Mouse (Mus musculus) neural tube, postnatal 0 days (tissue): ENCODE data around the gene Dennd4c. TPM values are rescaled to one million over a fixed set of nuclear protein-coding genes. Genes with fewer than 3 reads are reported as not detected.

Experiments used
- polyA plus RNA-seq: library from polyadenylated mRNA; unstranded; fragments of >200 nt; fragmentation: Nextera tagmentation; extraction: Ambion mirVana; gene quantifications from 2 replicates; pipeline ENCODE4 v1.2.1, GENCODE M21; 2015

The Dennd4c gene
- polyA plus RNA-seq: 2.4 and 3.1 TPM in 2 replicates

GRCm38 (mm10) chr4:86748336-86749291 is at the start of gene Dennd4c:
Dennd4c (plus strand) TSS chr4:86748555.

GRCm38 (mm10) chr4:86857113-86858069 is 109.0 kb downstream of the Dennd4c start, which contains the start of gene Rps6:
Rps6 (minus strand) TSS chr4:86857412.

GRCm38 (mm10) chr4:86874146-86874847 is 125.9 kb downstream of the Dennd4c start, which contains the start of gene Acer2:
Acer2 (plus strand) TSS chr4:86874396.

Other genes starting within 250 kb of the Dennd4c start
- gene Saxo1, start 190.2 kb upstream of the Dennd4c start, polyA plus RNA-seq: not detected in 2 replicates
- gene Rraga, start 172.9 kb upstream of the Dennd4c start, polyA plus RNA-seq: 111 and 121 TPM in 2 replicates
- gene Haus6, start 136.5 kb upstream of the Dennd4c start, polyA plus RNA-seq: 3.9 and 4.2 TPM in 2 replicates
- gene Plin2, start 78.5 kb upstream of the Dennd4c start, polyA plus RNA-seq: 33.5 and 34.7 TPM in 2 replicates
- 302 and 307 TPM in 2 replicates for gene Rps6, start 108.9 kb downstream of the Dennd4c start, polyA plus RNA-seq
- gene Acer2, start 125.8 kb downstream of the Dennd4c start, polyA plus RNA-seq: 10.3 and 10.9 TPM in 2 replicates